Mouse (Mus musculus): Measurements from ENCODE around the gene Fbxo3. TPM values are rescaled to one million over a fixed set of nuclear protein-coding genes. Genes with fewer than 3 reads are reported as not detected.
A peak's percentile ranks its signal among the peaks of the same experiment; 100 is the strongest.
"Not testable (repeated sequence)": the region's sequence is repeated elsewhere in the genome, so short reads cannot be mapped to it uniquely, and the experiment has no call there.

Fbxo3 gene
- total RNA-seq (2021), result 85.6 and 105 TPM in 2 replicates
- long read RNA-seq, full-length matches to known transcripts, result 197 of 244 reads
- long read RNA-seq, partial matches to known transcripts, result 8 of 244 reads
- long read RNA-seq, other reads (novel, unspliced or antisense), result 39 of 244 reads

DNA sequence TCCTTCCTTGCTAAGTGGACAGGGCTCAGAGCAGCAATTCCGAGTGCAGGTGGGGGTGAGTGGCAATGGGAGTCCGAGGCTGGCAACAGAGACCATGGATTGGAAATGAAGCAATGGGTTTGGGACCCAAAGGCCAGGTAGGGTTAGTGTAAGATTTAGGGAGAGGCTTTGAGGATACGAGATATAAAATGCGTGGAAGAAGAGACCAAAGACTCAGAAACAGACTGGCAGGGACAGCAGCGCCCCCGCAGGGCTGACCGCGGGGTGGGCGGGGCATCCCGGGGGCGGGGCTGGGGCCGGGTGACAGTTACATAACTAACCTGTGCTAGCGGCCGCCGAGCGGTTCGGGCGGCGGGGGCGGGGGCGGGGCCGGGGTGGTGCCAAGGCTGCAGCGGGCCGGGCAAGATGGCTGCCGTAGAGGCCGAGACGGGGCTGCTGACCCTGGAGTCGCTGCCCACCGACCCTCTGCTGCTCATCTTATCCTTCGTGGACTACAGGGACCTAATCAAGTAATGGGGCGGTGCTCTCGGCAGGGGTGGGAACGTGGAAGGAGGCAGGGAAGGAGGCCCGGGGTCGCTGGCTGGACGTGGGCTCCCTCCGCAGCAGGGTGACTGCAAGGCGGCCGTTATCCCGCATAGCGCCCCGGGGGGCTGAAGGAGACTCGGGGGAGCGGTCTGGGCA lies at the start of gene Fbxo3:
Gene Fbxo3 (plus strand): TSS at position 264 of the 681 bp plus-strand sequence.
- peak; percentile 92 for DNase-seq

DNA sequence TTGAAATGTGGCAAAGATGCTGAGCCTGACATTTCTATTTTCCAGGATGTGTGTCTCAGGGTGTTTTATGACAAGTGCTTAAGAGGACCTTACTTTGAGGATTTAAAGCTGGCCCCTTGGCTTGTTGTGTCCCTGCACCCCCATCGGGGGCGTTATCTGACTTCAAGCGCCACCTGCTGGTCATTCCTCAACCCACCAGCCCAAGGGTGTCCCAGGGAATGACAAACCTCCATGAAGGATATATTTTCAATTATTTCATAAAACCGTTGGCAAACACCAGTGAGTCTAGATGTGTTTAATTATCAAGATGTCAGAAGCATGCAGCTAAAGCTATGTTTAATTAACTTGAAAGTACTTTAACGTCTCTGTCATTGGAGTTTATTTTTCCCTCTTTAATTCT lies 45.3 kb upstream of the Fbxo3 start:
- peak; percentile 86 for DNase-seq

- no peak for DNase-seq
Measured at GRCm38 (mm10) chr2:103983146-103983545, 44.4 kb upstream of the Fbxo3 start.

GRCm38 (mm10) chr2:103987595-103987994 lies 39.9 kb upstream of the Fbxo3 start:
- not testable (repeated sequence) for DNase-seq

- no peak for DNase-seq
Measured at GRCm38 (mm10) chr2:103989724-103990123, 37.8 kb upstream of the Fbxo3 start.

DNA sequence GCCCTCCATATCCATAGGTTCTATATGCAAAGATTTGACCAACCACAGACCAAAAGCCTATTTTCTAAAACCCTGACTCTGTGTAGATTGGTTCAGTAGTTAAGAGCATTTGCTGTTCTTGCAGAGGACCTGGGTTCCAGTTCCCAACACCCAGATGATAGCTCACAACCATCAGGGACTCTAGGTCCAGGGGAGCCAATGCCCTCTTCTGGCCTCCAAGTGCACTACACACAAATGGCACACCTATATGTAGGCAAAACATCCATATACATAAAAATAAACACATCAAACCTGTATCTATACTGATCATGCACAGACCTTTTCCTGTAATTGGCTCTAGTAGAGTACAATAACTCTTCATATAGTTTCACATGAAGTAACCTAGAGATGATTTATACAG lies 36.2 kb upstream of the Fbxo3 start:
- no peak for DNase-seq

- DNase-seq, result no peak
Measured at GRCm38 (mm10) chr2:103992162-103992561, 35.4 kb upstream of the Fbxo3 start.

DNA sequence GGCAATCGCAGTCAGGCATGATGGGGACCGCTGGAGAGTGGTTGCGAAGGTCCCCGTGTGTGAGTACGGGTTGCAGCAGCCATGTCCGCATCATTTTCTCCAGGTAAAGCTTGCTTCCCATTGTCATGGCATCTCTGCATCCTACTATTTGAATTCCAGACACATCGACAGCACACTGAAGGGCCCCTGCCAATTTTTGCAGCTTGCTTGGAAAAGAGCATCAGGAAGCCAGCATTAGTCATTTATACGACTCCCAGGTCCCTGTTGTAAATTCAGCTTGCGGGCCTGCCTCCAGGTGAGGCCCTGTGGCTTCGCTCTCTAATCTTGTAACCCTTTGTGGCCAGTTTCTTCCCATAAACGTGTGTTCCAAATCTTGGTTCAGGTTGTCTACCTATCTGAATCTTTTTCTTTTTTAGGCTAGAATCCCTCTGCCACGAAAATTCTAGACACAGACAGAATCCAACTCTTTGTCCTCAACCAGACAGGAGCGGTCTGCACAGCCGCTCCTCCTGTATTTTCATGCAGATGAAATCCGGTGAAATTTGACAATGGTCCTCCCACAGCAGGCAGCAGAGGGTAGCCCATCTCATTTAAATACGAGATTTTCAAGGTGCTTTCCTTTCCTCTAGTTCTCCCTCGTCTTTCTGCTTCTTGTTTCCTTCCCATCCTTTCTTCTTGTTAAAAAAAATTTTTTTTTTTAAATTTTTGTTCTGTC lies 34.7 kb upstream of the Fbxo3 start:
- DNase-seq, result no peak

- no peak for DNase-seq
Measured at GRCm38 (mm10) chr2:104001076-104001475, 26.4 kb upstream of the Fbxo3 start.

DNA sequence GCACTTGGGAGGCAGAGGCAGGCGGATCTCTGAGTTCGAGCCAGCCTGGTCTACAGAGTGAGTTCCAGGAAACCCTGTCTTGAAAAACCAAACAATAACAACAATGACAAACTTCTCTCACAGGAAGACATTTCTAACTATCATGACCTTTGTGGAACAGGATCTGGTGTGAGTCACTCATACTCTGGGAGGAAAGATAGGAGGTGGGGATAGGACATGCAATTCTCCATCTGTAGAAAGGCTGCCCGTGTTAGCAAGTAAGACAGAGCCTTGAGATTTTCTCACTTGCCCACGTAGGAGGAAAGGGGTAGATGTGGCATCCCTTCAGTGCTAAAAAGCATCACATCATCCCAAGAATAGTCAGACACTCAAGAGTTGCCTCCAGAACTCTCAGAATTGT lies 25.7 kb upstream of the Fbxo3 start:
- no peak for DNase-seq

GRCm38 (mm10) chr2:104002711-104003413 lies 24.7 kb upstream of the Fbxo3 start:
- DNase-seq, result peak; percentile 63

GRCm38 (mm10) chr2:104007793-104008519 lies 19.6 kb upstream of the Fbxo3 start:
- no peak for DNase-seq

GRCm38 (mm10) chr2:104008853-104009252 lies 18.7 kb upstream of the Fbxo3 start:
- not testable (repeated sequence) for DNase-seq

DNA sequence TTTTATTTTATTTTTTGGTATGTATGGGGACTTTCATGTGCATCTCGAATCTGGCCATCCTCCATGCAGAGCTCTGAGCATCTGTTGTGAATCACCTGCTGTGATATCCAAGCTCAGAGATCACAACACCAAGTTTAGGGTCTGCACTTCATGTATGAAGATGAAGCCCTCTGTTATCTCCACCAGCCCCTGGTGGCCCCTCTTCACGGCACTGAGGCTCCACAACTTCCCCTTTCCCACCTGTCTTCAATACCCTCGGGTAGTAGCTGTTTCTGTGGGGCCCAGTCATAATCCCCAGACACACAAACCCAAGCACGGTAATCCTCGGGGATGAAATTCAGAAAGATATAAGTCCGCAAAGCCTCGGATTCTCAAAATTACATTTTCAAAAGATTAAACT lies 4.4 kb upstream of the Fbxo3 start:
- DNase-seq, result no peak

DNA sequence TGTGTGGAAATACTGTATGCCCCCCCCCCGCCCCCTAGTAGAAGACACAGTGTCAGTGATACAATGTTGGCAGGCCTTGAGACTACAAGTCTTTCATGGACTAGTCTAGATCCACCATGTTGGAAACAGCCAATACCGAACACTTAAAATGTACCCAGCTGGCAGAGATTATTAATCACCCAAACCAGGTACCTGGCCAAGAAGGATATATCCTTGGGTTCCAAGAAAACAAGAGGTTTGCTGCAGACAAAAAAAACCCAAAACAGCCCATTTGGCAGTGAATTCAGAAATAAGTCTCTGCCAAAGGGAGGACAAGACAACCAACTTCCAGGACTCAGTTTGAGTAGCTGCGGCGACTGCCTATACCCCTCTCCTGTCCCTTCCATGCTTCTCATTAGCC lies 2.9 kb upstream of the Fbxo3 start:
- DNase-seq, result no peak

DNA sequence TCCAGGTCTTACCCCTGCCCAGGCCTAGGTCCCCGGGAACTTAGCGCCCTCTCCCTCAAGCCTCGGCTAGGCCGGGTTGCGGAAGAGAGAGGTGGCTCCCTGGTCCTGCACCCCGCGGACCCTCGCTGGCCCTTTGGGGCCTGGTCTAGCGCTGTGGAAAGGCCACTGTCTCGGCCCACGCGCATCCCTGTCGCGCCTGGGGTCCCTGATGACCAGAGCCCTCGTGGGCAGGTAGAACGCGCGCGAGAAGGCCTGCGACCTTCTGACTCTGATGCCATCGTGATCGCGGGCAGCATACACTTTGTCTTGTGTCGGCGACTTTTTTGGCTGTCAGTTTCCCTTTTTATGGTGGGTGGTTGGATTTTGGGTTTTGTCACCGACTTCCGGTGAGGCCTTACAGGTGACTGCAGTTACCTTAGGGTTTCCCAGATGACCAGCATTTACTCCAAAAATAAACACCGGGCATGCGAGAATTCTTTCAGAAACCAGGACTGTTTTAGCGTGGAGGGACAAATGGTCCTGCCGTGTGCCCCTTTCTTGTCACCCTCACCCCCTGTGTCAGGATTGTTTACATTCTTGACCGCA lies 710 bp downstream of the Fbxo3 start, which contains the start of gene 4931422A03Rik:
Gene 4931422A03Rik (minus strand): TSS at position 223 of the 585 bp plus-strand sequence.
- no peak for DNase-seq

DNA sequence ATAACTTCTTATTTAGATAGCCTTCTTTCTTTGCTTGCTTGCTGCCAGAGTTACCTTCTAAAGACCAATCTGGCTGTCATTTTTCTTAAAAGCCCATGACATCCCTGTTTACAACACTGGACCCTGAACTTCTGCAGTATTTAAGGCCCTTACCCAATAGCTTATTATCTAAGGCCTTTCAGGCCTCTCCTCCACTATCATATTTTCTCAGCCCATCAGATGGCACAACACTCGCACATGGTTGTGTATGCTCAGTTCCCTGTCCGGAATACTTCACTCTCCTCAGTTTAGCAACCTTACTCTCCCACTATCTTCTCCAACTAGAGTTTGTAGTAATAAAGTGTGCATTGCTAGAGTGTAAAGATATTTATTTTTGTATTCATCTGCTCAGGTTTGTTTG lies 1.6 kb downstream of the Fbxo3 start:
- DNase-seq, result no peak

DNA sequence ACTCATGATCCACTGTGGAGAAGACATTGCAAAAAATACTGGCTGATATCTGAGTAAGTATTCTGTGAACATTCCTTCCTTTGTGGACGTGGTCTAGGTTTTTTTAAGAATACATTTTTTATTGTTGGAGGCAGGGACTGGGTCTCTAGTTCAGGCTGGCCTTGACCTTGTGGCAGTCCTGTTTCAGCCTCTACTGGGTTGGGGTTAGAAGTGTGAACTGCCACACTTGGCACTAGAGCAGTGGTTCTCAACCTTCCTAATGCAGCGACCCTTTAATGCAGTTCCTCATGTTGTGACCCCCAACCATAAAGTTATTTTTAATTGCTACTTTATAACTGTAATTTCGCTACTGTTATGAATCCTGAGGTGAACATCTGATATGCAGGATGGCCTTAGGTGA lies 2.9 kb downstream of the Fbxo3 start:
- DNase-seq, result no peak

GRCm38 (mm10) chr2:104032056-104032455 lies 4.5 kb downstream of the Fbxo3 start:
- DNase-seq, result no peak

GRCm38 (mm10) chr2:104034832-104035472 lies 7.4 kb downstream of the Fbxo3 start:
- peak; percentile 53 for DNase-seq

DNA sequence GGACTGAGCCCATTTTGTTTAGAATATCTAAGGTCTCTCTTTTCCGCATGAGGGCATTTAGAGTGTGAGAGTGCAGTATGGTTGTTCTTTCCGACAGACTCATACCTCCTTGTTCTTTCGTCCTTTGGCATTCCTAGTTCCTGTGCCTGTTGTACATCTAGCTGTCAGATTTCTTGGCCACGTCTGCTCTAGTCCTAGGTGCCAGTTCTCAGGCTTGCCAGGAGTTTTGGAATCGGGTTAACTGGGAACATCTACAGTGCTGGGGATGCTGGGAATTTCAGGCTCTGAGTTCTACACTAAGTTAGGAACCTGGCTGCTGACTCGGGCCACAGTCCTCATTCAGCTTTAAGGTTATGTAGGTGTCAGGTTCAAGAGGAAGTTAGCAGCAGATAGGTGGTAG lies 8.1 kb downstream of the Fbxo3 start:
- no peak for DNase-seq

Measured in adrenal gland, postnatal 25 days (tissue).